Mouse (Mus musculus) brain, embryonic 18.5 days (tissue): ENCODE measurements around the gene Auts2.

Source experiments
- DNase-seq: peaks from one replicate; pipeline ENCODE4 v3.0.0-alpha.2; 2012; ENCODE audit warnings: low read depth, low spot score

Auts2 gene

DNA sequence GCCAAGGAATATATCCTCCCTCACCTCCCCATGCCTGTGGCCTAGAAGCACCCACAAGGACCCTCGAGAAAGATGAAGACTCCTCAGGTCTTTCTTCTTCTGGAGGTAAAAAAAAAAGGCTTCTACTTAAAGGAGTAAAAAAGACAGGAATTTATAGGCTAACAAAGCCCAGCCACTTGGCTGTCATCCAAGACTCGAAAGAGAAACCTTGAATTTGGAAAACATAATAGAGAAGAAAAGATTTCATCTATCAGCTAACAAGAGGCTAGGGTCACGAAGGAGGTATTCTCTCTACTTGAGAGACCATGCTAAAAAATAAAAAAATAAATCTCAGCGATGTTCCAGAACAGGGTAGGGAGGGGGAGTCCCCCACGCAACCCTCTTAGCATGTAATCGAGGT, 793.9 kb downstream of the Auts2 start:
- no peak for DNase-seq

DNA sequence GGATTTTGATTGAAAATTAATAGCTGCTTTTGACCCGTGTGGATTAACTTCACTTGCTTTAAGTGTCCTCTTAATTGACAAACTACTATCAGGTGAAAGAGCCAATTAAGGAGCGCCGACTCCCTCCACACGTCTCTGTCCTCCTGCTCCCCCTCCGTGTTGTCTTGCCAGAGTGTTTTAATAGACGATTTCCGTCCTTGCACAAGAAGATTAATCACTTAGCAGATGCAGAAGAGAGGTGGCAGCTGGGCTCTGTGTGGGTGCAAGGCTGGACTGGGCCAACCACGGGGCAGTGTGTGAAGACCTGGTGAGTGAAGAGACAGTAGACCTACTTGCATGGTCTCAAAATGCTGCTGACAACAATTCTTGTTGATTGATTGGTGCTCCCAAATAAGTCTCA, 800.1 kb downstream of the Auts2 start:
- no peak for DNase-seq

DNA sequence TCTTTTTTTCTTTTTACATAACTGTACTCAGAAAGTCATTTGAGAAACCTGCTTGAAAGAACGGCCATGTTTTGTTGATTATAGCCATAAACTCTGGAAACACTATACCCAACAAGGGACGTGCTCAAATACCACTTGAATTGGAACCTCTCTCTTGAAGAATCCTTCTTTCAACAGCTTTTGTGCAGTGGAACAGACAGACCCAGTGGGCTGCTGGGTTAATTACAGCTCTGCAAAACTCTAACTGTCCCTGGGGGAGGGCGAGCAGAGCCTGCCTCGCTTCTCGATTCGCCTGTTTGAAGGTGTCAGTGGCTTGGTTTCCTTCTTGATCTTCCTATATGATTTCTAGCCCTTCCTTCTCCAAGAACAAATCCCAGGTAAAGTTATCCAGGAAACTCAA, 805.7 kb downstream of the Auts2 start:
- DNase-seq, result no peak

DNA sequence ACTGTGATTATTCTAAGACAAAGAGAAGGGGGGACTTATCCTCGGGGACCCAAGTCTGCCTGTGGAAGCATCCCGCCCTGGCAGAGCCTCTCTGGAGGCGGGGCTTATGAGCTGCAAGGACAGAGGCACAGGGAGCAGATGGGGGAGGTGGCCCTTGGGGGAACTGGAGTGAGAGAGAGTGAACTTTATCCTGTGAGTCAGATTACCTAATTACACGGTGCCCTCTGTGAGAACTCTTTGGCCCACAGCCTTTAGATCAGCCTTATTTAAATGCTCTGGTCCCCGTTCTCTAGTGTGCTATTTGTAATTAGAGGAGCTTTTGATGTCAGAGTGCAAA, 809.9 kb downstream of the Auts2 start:
- DNase-seq, result no peak

DNA sequence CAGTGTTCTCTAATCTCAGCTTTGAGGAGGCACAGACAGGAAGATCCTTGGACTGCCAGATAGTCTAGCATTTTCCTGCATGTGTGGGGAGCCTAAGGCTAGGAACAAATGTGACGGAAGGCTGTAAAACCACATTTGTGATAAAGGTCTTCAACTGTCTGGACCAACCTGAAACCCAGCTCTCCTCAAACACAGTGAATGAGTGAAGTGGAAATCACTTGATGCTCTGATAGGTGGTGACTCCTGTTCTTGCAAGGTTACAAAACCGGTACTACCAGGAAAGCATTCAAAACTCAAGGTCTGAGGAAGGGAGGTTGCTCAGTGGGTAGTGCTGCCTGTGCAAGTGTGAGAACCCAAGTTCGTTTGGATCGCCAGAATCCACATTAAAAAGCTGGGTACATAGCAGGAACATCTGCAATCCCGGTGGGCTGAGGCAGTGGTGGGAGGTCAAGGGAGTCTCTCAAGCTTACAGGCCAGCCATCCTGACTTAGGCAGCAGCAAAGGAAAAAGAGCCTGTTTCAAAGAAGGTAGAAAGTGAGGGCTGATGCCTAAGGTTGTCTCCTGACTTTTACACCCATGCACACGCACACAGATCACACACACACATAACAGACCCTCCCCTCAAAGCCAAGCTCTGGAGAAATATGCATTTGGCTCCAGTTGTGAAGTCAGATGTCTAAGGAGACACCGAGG, 810.4 kb downstream of the Auts2 start:
- DNase-seq, result no peak

DNA sequence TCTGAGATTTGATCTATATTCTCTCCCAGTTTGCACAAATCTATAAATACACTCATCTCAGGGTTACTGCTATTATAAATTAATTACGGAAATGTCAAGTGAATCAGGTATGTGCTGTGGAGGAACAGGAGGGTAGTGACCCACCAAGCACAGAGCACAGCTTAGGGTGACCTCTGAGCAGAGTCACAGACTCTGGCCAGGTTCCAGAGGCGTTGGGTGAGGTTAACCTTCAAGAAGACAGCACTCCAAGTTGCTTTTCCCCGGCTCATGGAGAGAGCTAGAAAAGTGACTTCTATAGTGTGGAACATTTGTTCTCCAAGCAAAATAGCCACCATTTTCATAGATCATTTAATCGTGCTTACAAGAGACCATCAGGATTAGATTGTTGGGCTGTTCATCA, 813.7 kb downstream of the Auts2 start:
- no peak for DNase-seq

DNA sequence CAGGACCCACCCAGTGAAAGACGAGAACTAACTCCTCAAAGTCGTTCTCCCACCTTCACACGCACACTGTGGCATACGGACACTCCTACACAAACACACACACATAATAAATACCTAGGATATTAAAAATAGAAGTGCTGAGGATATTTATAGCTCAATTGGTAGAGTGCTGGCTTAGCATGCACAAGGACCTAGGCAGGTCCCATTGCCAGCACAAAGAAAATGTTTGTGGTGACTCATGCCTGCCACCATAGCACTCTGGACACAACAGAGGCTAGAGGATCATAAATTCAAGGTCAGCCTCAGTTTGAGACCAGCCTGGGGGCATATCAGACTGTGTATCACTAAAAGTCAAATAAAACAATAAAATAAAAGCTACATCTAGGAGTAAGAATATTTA, 815.2 kb downstream of the Auts2 start:
- no peak for DNase-seq

DNA sequence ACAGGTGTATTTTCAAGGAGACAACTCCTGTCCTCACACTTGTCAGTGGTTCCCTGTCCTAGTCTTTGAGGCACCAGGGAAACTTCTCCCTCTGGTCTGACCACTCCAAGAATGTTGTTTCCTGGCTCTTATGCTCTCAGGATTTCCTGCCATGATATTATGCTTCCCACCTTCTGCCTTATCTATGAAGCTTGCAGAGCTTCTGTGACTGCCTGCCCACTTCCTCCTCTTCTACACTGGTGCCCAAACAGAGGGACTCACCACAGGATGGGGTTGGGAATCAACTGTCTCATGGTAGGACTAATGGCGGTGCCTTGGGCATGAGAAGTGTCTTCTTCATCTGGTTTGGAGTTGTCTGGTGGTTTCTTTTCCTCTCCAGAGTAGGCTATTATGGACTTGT, 818.6 kb downstream of the Auts2 start:
- DNase-seq, result no peak

DNA sequence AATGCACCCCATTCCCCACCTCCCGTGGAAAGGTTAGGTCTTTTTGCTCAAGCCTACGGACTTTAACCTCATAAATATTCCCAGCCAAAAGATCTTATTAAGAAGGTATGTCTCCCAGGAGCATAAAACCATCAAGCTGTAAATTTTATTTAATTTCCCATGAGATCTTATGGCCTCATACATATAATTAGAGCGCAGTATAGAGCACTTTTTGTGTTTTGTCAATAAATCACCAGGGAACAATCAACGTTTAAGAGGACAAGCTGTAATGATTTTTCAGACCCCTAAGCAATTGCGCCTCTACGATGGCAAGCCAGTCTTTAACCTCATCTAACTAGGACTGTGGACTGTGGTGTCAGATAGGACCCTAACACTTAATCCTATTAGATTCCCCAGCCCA, 820.4 kb downstream of the Auts2 start:
- no peak for DNase-seq

DNA sequence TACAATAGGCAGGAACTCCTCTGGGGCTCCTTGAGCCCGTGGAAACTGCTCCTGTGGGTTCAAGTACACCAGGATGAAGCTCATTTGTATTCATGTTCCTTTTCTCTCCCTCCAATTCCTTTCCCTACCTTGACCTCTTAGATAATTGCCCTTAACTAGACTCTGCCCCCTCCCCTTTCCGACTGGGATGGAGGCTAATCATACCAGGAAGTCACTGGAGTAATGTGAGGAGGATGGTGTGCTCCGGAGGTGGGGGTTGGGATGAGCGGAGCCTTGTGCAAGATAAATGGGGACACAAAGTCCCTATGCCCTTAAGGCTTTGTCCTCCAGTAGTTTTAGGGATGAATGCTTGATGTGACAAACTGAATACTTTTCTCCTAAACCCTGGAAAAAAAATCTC, 820.8 kb downstream of the Auts2 start:
- no peak for DNase-seq

DNA sequence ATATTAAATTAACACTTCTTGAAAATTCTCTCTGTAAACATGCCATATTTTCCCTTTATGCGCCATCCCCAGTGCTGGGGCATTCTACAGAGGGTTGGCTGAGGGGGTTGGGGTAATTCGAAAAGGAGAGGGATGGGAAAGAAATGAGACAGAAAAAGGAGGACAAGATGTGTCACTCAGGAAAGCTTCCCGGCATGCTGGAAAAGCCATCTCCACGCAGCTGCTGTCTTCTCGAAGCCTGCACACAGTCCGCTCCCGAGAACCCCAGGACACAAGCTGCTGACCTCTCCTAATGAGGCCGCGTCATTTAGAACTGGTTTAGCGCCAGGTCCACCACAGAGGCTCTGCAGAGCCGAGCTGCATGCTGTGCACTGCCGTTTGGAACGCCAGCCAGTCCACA, 825.1 kb downstream of the Auts2 start:
- no peak for DNase-seq

DNA sequence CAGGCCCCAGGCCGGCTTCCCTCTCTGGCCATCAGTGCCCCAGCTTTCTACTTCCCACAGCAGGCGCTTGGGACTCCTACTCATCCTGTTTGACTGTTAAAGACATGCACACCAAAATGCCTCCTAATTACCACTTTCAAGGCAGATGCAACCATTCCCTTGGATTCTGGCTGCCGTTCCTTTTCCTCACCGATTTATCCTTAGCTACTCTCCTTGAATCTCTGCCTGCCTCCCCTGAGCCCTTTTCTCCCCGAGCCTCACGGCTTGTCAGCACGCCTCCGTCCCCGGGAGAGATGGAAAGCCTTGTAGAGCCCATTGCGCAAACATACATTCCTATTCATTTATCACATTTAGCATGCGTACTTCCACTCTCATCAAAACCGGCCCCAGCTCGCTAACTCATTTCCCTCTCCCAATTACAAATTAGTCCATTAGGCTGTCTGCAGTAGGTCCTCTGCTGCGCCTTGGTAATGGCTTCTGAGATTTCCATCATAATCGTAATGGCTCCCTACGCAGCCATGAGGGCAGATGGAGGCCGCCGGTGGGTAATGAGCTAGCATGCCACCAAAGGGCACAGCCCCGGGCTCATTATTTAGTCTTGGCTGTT, 825.7 kb downstream of the Auts2 start:
- DNase-seq, result no peak

DNA sequence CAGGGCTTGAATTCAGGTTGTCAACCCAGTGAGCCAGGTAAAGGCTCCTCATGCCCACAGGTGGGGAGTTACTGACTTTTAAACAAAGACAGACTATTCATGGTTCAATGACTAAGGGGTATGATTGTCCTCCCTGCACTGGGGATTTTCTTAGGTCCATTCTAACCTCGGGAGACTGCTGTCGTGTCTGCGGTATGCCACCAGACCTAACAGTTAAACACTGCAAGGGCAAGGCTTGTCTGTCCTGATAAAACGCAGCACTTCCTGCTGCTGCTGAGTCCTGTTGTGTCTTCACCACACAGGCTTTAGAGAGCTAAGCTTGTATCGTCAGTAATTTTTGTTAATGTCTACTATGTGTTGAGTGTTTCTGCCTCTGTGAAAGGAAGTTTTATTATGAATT, 828.2 kb downstream of the Auts2 start:
- no peak for DNase-seq

DNA sequence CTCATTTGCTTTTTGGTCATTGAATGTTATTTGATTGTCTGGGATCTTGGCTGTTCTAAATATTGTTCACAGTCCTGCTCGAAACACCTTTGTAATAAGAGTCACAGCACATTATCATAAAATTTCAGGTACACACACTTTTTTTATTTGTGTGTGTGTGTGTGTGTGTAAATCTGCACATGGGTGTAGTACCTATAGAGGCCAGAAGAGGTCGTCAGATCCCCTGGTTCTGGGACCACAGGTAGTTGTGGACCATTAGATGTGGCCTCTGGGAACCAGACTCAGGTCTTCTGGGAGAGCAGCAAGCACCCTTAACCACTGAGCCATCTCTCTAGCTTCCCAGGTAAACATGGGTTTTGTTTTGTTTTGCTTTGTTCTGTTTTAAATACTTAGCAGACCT, 830.7 kb downstream of the Auts2 start:
- no peak for DNase-seq

DNA sequence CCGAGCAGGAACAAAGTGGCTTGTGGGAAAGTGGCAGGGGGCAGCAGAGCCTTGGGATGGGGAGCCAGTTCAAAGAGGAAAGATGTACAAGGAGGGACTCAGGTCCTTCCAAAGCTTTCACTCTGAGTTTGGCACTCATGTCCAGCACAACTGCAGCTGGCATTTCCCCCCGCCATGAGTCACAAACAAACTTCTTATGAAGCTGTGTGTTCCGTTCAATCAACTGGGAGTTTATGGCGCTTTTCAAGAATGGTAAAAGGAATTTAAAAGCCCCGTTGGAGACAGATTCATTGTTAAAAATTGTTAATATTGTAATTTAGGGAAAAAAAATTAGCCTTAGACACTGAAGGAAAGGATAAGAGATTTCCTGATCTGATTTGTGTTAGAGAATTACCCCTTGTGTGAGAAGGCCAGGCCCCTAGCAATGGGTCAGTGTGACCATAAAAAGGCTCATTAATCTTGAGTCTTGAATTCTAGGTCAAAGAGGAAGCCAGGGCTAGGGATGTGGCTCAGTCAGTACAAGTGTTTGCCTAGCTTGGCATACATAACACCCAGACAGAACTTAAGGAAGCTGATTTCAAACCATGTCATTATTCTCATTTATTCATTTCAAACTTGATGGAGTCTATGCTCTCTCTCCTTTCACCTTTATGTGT, 831.5 kb downstream of the Auts2 start:
- DNase-seq, result no peak

DNA sequence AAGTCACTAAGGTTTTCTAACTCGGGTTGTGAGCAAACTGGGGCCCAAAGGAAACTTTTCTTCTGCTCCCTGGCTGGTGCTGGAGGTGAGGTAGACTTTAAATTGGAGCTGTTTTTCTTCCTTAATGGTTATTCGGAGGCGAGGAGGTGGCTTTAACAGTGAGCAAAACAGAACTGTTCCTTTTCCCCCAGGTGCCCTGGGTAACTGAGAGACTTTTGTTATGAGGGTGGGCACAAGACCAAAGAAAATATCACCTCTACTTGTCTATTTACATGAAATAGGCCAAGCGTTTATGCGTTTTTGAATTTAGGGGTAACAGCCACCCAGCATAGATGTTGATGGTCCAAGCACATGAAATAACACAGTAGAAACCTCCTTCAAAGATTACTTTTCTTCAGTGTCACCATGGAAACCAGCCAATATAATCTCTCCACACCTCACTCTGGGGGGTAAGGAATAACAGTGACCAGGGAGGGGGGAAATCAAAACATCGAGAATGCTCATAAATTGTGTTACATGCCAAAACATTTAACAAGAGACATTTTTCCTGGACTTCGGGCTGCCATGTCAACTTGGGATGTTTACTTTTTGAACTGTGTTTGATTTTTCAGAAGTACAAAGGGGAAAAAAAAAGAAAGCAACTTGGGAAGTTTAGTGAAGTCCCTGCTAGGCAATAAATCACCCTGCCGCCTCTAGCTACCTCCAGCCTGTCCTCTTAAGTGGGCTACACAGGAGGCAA, 832.2 kb downstream of the Auts2 start:
- no peak for DNase-seq

DNA sequence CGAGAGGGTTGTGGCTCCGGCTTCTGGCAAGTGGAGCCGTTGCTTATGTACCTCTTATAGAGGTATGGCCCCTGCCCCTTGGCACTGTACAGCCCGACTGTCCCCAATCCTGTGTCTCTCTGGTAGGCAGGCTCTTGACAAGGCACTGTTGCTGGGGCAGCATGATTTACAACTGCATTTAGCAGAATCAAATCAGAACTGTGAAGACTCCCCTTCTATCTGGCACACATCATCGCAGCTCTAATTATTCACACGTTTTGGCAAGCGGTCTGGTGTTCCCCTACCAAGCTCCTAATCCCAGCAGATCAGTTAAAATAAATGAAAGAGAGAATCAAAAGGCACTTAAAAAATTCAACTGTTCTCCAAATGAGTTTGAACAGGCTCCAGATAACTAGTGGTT, 835.7 kb downstream of the Auts2 start:
- DNase-seq, result peak; percentile 70

DNA sequence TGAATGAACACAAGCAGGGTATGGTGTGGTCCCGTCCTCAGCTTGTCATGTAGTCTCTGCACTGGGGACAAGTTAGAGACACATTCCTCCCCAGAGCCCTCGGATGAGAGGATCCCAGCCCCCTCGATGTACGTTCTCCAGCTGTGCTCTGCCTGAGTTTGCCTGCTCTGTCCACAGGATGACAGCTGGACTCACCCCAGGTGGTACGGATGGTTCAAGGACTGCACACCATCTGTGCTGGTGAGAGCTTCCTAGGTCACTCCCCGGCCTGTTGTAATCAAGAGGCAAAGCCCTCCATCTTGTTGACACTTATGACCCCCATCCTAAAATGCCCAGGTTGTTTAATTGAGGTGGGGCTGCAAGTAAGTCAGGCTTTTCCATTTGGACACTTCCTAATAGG, 839.4 kb downstream of the Auts2 start:
- no peak for DNase-seq

DNA sequence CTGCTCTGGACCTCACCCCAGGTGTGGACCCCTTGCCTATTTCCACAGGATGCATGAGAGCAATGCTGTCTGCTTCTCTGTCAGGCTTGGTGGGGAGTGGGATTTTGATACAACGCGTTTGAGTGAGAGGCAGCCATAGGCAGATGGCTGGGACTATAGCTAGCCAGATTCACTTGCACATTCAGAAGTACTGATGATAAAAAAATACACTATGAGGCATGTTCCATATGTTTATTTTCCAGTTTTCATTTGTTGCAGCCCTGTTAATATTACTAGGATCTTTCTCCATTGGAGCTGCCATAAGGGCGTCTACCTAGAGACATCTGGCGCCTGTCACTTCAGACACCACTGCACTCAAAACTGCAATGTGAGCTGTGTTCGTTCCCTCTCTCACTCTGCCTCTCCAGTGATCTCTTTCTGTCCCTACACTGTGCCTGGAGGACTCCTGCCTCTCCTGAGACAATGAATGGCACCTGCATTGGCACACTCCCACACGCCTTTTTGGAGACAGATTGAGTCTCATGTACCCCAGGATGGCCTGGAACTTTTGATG, 840.2 kb downstream of the Auts2 start:
- DNase-seq, result no peak

DNA sequence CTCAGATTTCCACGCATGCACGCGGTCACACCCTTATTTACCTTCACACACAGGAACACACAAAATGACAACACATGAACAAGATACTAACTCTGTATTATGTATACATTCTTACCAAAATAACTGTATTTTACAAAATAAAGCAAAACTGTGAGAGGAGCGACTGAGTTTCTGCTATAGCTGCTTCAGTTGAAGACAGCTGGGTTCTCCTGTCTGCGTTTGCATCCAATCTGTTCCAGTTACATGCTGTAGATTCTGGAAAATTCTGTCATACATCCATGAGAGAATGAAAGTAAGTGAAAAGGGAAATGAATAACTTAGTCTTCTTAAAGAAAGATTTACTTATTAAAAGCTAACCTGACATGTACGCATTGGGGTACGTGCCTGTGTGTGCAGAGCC, 844.2 kb downstream of the Auts2 start:
- DNase-seq, result no peak

DNA sequence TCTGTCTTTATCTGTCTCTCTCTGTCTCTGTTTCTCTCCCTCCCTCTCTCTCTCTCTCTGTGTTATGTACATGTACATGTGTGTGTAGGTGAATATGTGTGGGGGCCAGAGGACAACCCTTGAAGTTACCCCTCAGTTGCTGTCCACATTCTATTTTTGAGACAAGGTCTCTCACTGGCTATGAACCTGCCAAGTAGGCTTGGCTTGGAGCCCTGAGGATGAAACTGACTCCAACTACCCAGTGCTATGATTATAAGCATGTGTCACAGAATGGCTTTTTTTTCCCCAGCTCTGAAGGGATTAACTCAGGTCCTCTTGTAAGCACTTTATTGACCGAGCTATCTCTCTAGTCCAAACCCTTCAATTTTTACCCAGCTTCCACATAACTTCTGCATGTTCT, 852.4 kb downstream of the Auts2 start:
- no peak for DNase-seq

DNA sequence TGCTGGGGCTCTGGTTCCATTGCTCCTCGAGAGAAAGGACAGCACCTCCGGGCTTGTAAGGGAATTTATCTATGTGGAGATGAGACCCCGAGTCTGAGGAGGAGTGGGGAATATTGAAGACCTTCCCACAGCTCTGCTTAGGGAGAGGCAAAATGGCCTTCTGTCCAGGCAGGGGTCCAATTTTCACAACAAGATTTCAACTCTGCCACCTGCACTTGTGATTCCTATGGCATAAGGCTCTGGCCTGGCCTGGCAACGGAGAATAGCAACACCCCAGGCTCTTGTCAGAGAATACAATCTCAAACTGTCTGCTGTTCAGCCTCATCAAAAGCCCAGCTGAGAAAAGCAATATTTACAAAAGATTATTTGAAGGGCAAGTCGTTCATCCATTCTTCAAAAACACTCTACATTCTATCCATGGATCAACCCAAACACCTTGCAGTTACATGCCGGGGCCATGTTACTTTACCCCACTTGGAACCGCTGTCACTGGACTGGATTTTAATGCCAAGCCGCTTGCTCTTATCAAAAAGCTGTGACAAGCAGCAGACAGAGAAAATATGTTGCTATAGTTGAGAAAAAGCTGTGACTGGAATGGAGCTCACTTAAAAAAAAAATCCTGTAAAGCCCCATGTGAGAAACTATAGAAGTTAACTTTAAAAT, 856.1 kb downstream of the Auts2 start:
- DNase-seq, result no peak
